Mouse (Mus musculus) urinary bladder, postnatal 36 days (tissue): ENCODE measurements around the gene Ryr2.
"Not testable (repeated sequence)": the region's sequence is repeated elsewhere in the genome, so short reads cannot be mapped to it uniquely, and the experiment has no call there.

Source experiments
- DNase-seq, 2 experiments: peaks; one replicate each; pipeline ENCODE4 v3.0.0; 2022; ENCODE audit warnings: low spot score in 2 of 2, mixed read lengths in 1 of 2

Ryr2 gene

GRCm38 (mm10) chr13:11945740-11946139 is 161.0 kb downstream of the Ryr2 start:
- DNase-seq = no peak

GRCm38 (mm10) chr13:11941724-11942123 is 165.0 kb downstream of the Ryr2 start:
- DNase-seq = no peak

GRCm38 (mm10) chr13:11934297-11935060 is 172.3 kb downstream of the Ryr2 start:
- not testable (repeated sequence) for DNase-seq

- DNase-seq = no peak
These were observed 173.4 kb downstream of the Ryr2 start for GRCm38 (mm10) chr13:11933334-11933733.

- no peak for DNase-seq
These were observed 178.0 kb downstream of the Ryr2 start for GRCm38 (mm10) chr13:11928709-11929108.

- no peak for DNase-seq
These were observed 179.0 kb downstream of the Ryr2 start for GRCm38 (mm10) chr13:11927727-11928126.

DNA sequence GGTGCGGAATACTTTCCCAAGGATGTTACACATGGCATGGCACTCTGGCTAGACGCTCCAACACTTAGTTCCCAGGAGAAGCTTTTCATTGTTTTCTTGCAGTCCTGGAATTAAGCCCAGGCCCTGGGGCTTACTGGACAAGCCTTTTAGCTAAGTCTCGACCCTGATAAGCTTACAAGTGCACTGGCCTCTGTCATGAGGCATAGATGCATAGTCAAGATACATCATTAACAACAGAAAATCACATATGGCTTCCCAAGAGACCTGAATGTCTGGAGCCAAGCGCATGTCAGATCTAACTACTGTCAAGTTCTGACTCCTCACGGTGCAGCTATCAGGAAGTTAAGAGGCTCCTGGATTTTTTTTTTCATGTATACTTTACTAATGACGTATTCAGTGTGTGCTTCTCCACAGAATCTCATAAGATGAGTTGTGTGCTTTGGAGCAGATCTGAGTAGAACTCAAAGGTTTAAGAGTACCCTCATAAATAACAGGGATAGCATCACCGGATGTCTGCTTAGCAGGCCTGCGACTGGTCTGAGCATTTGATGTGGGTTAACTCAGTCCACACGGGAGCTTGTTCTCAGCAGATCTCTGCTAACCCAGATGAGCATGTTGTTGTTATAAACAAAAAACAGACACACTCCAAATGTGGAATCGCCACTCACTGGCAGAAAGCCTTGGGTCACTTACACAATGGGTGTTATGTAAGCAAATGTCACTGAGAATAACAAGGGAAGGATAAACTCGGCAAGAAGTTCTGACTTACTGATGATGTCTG is 179.8 kb downstream of the Ryr2 start:
- DNase-seq = no peak

GRCm38 (mm10) chr13:11926215-11926614 is 180.5 kb downstream of the Ryr2 start:
- no peak for DNase-seq

GRCm38 (mm10) chr13:11924732-11925131 is 182.0 kb downstream of the Ryr2 start:
- DNase-seq = no peak

DNA sequence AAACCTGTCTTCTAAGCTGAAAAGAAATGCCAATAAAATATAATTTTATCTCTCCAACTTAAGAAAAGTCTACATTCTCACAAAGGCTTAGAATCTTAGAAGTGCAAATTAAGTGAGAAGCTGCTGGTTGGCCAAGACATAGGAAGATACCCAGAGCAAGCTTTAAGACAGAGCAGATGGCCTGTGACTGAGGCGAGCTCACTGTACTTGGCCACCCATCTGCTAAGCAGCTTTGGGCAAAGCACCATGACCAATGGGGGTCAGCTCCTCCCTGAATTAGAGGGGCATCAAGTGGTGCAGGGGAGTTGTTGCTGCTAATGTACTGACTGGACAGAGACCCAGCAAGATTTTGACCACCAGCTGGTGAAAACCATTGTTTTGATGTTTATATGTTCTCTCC is 186.2 kb downstream of the Ryr2 start:
- DNase-seq = no peak

DNA sequence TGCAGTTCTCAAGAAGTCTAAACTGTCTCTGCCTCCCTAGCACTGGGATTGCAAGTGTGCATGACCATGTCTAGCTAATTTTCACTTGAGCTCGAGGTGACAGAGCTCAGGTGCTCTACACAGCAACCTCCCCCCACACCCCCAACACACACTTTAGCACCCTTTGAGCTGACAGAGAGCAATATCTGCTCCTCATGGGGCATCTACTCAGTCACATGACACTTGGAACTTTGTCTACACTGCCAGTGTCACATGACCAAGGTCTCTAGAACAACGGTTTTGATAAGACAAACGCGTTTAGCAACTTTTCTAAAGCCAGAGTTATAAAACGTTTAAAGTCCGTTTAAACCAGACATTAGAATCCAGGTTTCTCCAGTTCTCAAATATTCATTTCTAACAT is 187.3 kb downstream of the Ryr2 start:
- no peak for DNase-seq

GRCm38 (mm10) chr13:11915619-11916018 is 191.1 kb downstream of the Ryr2 start:
- DNase-seq = no peak

- DNase-seq = no peak
These were observed 192.1 kb downstream of the Ryr2 start for GRCm38 (mm10) chr13:11914682-11915081.

DNA sequence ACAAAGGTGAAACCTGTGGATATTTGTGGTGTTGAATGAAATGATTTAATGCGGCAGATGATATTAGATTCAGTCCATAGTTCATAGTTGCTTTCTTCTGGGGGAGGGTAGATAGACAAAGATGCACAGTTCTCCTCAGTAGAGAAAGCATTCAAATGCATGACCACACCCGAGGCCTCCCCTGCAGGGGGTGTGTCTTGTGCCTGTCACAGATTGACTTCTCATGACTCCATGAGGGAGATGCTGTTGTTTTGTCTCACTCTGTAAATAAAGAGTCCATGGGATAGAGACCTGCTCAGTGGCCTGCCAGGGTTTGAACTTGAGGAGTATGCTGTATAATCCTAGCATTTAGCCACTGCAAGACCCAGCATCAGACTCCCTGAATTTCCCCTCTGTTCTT is 194.5 kb downstream of the Ryr2 start:
- DNase-seq = no peak

DNA sequence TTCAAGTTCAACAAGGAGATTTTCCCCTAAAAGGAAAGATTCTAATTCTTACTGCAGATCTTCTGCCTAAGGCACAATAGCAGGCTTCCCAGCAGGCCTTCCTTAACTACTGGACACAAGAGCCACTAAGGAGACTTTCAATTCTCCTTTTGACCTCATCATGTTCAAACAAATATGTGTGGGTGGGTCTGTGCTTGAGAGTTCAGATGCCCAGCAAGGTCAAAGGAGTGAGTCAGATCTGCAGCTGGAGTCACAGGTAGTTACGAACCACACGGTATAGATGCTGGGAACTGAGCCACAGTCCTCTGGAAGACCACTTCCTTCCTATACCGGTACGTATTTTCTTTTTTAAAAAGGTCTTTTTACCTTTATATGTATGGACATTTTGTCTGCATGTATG is 198.6 kb downstream of the Ryr2 start:
- DNase-seq = no peak

GRCm38 (mm10) chr13:11905126-11905525 is 201.6 kb downstream of the Ryr2 start:
- DNase-seq = no peak

- DNase-seq = no peak
These were observed 203.5 kb downstream of the Ryr2 start for GRCm38 (mm10) chr13:11903272-11903671.

GRCm38 (mm10) chr13:11902856-11903255 is 203.9 kb downstream of the Ryr2 start:
- no peak for DNase-seq

DNA sequence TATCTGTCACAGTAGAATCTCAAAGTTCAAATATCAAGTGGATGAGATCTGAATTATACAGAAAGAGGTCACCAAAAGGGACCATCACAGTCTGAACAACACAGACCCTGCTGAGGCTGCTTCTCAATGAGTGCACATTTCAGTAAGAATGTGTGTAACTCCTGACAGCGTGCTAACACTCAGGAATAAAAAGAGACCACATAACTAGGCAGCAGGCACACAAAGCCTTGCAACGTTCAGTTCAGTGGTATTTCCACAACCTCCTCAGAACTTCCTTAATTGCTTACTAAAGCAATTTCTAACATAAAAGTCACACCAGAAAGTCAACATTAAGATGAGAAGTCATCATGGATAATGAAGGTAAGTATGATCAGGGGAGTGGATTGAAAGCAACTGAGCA is 206.1 kb downstream of the Ryr2 start:
- no peak for DNase-seq

GRCm38 (mm10) chr13:11895631-11896030 is 211.1 kb downstream of the Ryr2 start:
- no peak for DNase-seq

DNA sequence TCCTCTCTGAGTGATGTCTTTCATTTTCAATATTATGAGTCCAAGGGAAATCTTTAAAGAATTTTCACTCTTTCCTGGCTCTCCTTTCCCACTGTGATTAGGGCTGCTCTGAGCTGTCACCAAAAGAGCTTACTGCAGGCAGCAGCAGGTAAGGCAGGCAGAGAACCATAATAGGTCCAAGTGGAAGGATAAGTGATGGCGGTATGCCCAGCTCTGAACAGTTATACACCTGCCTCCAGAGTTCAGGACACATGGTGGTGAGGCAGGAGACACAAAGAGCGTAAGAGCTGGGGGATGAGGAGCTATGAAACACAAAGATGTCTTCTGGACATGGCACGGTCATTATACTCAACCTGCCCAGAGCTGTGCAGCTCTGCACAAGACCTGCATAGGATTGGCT is 215.0 kb downstream of the Ryr2 start:
- no peak for DNase-seq

- DNase-seq = no peak
These were observed 215.6 kb downstream of the Ryr2 start for GRCm38 (mm10) chr13:11891115-11891514.

GRCm38 (mm10) chr13:11884175-11884574 is 222.6 kb downstream of the Ryr2 start:
- no peak for DNase-seq
